Mouse (Mus musculus) lung, postnatal 0 days (tissue): ENCODE measurements around the gene Plcb1. TPM values are rescaled to one million over a fixed set of nuclear protein-coding genes. Genes with fewer than 3 reads are reported as not detected.
"Not testable (repeated sequence)": the region's sequence is repeated elsewhere in the genome, so short reads cannot be mapped to it uniquely, and the experiment has no call there.

ENCODE experiments used
- ATAC-seq: fragments of 200-750 bp; cut with Nextera tagmentation; 2 replicates; pipeline ENCODE4 v1.8.0; 2017; ENCODE audit warnings: moderate library complexity
- DNase-seq: peaks from one replicate; pipeline ENCODE4 v3.0.0-alpha.2; 2016; ENCODE audit warnings: low spot score
- H3K27ac ChIP-seq: fragments of 300-500 bp; sonication (generic); 2 replicates; pipeline ENCODE4 v1.5.1; 2014; ENCODE audit warnings: antibody characterized with exemption, mild to moderate bottlenecking, low read length, mixed read lengths
- H3K27me3 ChIP-seq: fragments of 300-500 bp; sonication (generic); replicated peaks from 2 replicates; pipeline ENCODE4 v1.6.1; 2014; ENCODE audit warnings: low read length, mixed read lengths; ENCODE audit not compliant: insufficient read depth
- H3K36me3 ChIP-seq: fragments of 300-500 bp; sonication (generic); 2 replicates; pipeline ENCODE4 v1.6.1; 2014; ENCODE audit warnings: low read length, mixed read lengths; ENCODE audit not compliant: insufficient read depth
- H3K4me1 ChIP-seq: fragments of 300-500 bp; sonication (generic); 2 replicates; pipeline ENCODE4 v1.6.1; 2014; ENCODE audit warnings: antibody characterized with exemption, low read depth, low read length, mixed read lengths; ENCODE audit not compliant: insufficient read depth
- H3K4me2 ChIP-seq: fragments of 300-500 bp; sonication (generic); replicated peaks from 2 replicates; pipeline ENCODE4 v1.6.1; 2014; ENCODE audit warnings: low read depth, mild to moderate bottlenecking, low read length, moderate library complexity, mixed read lengths
- H3K4me3 ChIP-seq: fragments of 300-500 bp; sonication (generic); 2 replicates; pipeline ENCODE4 v1.5.1; 2014; ENCODE audit warnings: low read depth, low read length
- H3K9ac ChIP-seq: fragments of 300-500 bp; sonication (generic); replicated peaks from 2 replicates; pipeline ENCODE4 v1.6.1; 2014; ENCODE audit warnings: low read depth, mild to moderate bottlenecking
- H3K9me3 ChIP-seq: fragments of 300-500 bp; sonication (generic); 2 replicates; pipeline ENCODE4 v1.6.1; 2016; ENCODE audit warnings: low read length, mixed read lengths
- CTCF ChIP-seq: IDR thresholded peaks from 2 replicates; pipeline ENCODE4 v1.5.1; 2016; ENCODE audit warnings: antibody characterized with exemption, mild to moderate bottlenecking
- EP300 ChIP-seq: IDR thresholded peaks from 2 replicates; pipeline ENCODE4 v1.6.1; 2016; ENCODE audit warnings: antibody characterized with exemption, mild to moderate bottlenecking, control low read depth
- WGBS: fragments of 180-500 bp; shearing (Covaris S2); extraction: QIAGEN DNeasy Blood & Tissue Kit; methylation state at CpG from one replicate; pipeline ENCODE4 v1.1.7; 2014; 5-methylcytosine and 5-hydroxymethylcytosine counted together
- polyA plus RNA-seq: library from polyadenylated mRNA; unstranded; fragments of >200 nt; fragmentation: Nextera tagmentation; extraction: Ambion mirVana; gene quantifications from 2 replicates; pipeline ENCODE4 v1.2.1, GENCODE M21; 2015

Gene Plcb1
- polyA plus RNA-seq, 1 experiment from 2014 or later = 8.7 TPM

DNA sequence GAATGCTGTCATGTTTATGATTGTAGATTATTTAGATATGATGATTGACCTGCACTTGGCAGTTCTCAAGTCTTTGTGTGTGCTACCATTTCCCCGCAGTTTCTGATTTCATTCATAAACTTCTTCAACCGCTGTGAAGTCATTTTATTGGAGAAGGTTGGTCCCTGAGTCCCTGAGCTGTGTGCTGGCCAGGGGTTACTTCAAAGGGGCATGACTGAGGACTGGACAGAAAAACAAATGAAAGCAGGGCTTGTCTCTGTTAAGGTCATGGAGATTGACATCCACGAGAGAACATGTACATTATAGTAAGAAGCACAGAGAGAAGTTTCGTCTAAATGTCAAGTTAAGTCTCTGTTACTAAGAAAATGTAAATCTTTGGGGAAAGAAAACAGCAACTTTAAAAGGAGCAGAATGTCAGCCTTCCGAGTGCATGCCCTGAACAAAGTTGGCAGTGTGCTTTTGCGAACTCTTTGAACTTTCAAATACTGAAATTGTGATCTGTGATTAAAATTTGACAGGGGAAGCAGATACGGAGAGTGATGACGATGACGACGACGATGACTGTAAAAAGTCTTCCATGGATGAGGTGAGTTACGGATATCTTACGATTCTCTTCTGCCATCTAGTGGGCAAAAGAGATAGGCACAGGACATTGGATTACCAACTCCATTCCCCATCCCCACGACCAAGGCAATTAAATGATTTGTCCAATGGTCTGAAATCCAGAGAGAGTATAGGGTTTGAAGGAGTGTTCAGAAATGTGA is 544.1 kb downstream of the Plcb1 start:
- 5% methylated on average over 14 of the region's 14 CpGs for WGBS
- Histone ChIP-seq H3K9me3 (no peaks in the 10 kb centered on the region), H3K9ac (no peak overlapping the region), H3K27me3 (no peaks in the 10 kb centered on the region), H3K4me2 (no peak overlapping the region; the same call in 1 of the 2 replicates), H3K4me3 (no peak overlapping the region), H3K36me3 (no peaks in the 10 kb centered on the region), H3K4me1 (no peaks in the 10 kb centered on the region), H3K27ac (no peak overlapping the region)
- ATAC-seq (peak; percentile 43; the same call in 1 of the 2 replicates), DNase-seq (peak; percentile 75)
- peak; percentile 90 for TF ChIP-seq CTCF
- no peak for TF ChIP-seq EP300

DNA sequence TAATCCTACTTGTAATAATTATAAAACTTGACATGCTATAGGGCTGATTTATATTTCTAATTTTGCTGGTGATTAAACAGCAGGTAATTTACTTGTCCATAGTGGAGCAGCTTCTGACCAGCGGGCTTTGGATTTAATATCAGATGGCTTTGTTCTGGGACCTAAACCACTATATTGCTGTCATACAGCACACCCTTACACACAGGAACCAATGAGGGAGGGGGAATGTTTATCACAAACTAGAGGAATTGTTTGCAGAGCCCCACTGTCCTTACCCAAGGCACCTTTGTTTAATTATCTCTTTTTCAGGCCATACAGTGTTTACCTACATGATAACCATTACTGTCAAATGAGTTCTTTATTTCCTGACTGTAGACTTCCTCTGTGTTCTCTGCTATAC is 546.0 kb downstream of the Plcb1 start:
- no peak overlapping the region for H3K9ac ChIP-seq
- H3K9me3 ChIP-seq = no peaks in the 10 kb centered on the region
- no peak for ATAC-seq
- DNase-seq = no peak
- no peak overlapping the region for H3K4me3 ChIP-seq
- WGBS = 97% methylated on average over 1 of the region's 1 CpGs
- H3K27me3 ChIP-seq = no peaks in the 10 kb centered on the region
- TF ChIP-seq EP300 = no peak
- no peak for TF ChIP-seq CTCF
- no peaks in the 10 kb centered on the region for H3K4me1 ChIP-seq
- H3K27ac ChIP-seq = no peak overlapping the region
- H3K36me3 ChIP-seq = no peaks in the 10 kb centered on the region
- H3K4me2 ChIP-seq = no peak overlapping the region

DNA sequence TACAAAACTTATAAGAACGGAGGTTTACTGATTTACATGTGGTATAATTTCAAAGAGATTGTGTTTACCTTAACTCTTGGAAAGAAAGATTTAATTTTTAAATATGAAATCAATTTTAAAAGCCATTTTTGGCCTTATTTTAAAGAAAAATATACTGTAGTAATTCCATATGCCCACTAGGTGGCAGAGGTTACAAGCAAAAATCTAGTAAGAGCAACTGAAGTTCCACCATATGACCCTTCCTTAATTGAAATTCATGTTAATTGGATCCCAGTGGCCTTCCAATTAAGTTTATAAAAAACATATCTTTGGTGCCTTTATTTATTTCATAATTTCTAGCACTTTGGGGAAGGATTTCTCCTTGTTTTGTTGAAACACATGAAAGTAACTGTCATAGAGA is 570.4 kb downstream of the Plcb1 start:
- H3K4me3 ChIP-seq = no peak overlapping the region
- 18% methylated on average over 1 of the region's 1 CpGs for WGBS
- no peak overlapping the region for H3K27ac ChIP-seq
- H3K4me2 ChIP-seq = no peak overlapping the region
- H3K27me3 ChIP-seq = no peaks in the 10 kb centered on the region
- H3K9me3 ChIP-seq = no peaks in the 10 kb centered on the region
- ATAC-seq = no peak
- no peaks in the 10 kb centered on the region for H3K4me1 ChIP-seq
- no peaks in the 10 kb centered on the region for H3K36me3 ChIP-seq
- peak; percentile 60 for TF ChIP-seq CTCF
- TF ChIP-seq EP300 = no peak
- no peak overlapping the region for H3K9ac ChIP-seq
- peak; percentile 65 for DNase-seq

DNA sequence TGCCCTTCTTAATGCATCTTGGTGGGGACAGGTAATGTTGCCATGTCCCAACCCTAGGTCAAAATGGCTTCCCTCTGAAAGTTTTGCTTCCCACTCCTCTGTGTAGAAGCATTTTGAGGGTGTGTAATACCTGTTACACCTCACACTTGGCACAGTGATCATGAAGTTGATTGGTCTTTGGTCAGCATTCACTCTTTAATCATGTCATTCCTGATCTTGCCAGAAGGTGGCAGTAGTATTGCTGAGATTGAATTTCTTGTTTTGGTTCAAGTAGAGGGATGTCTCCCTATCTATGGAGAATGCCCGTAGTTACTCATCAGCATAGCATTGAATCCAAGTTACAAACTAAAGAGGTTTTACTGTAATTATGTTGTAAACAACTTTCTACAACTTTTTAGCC is 575.9 kb downstream of the Plcb1 start:
- H3K4me3 ChIP-seq = no peak overlapping the region
- H3K36me3 ChIP-seq = no peaks in the 10 kb centered on the region
- H3K4me2 ChIP-seq = no peak overlapping the region
- ATAC-seq = no peak
- no peaks in the 10 kb centered on the region for H3K27me3 ChIP-seq
- H3K27ac ChIP-seq = no peak overlapping the region
- 4% methylated on average over 1 of the region's 1 CpGs for WGBS
- TF ChIP-seq CTCF (peak; percentile 82), EP300 (no peak)
- no peak overlapping the region for H3K9ac ChIP-seq
- no peaks in the 10 kb centered on the region for H3K4me1 ChIP-seq
- no peaks in the 10 kb centered on the region for H3K9me3 ChIP-seq
- peak; percentile 63 for DNase-seq

DNA sequence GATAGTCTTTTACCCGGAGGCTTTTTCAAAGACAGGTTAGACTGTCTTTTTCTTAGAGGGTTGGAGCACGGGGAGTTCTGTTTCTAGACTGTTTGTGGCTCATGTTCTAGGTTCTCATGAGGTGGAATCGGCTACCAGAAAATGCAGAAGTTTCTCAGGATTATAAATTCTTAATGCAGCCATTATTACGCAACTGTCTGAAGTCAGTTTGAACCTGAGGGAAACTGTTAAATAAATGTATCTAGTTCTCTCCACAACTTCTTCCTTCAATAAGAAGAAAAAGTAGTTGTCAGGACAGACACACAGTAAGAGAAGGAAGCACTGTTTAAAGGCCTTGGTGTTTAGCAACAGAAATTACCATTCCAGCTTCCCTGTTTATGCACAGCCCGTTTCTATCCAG is 577.1 kb downstream of the Plcb1 start:
- Histone ChIP-seq H3K4me2 (no peak overlapping the region), H3K9me3 (no peaks in the 10 kb centered on the region), H3K27me3 (no peaks in the 10 kb centered on the region), H3K4me3 (no peak overlapping the region), H3K36me3 (no peaks in the 10 kb centered on the region), H3K9ac (no peak overlapping the region), H3K4me1 (no peaks in the 10 kb centered on the region), H3K27ac (no peak overlapping the region)
- ATAC-seq = no peak
- WGBS = 80% methylated on average over 5 of the region's 5 CpGs
- no peak for DNase-seq
- TF ChIP-seq CTCF (no peak), EP300 (no peak)

DNA sequence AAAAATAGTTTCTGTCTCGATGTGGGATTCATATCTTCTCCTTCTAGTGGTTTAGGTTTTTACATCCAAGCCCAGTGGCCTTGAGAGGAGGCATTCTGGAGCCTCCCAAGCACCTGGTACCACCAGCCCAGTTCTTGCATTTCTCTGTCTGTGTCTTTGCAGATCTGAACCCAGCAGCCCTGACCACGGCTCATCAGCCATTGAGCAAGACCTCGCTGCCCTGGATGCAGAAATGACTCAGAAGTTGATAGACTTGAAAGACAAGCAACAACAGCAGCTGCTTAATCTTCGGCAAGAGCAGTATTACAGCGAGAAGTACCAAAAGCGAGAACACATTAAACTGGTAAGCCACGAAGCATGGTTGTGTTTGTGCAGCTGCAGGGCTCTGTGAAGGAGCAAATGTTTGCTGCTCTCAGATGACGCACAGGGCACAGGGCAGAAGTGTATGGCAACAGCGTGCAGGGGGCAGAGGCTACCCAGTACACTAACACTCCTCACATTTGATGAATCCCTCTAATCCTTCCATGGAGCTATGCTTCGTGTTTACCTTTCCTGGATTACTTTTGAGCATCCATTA is 584.5 kb downstream of the Plcb1 start:
- 37% methylated on average over 10 of the region's 10 CpGs for WGBS
- no peaks in the 10 kb centered on the region for H3K4me1 ChIP-seq
- no peak for ATAC-seq
- H3K9me3 ChIP-seq = no peaks in the 10 kb centered on the region
- H3K9ac ChIP-seq = no peak overlapping the region
- no peaks in the 10 kb centered on the region for H3K27me3 ChIP-seq
- H3K4me2 ChIP-seq = no peak overlapping the region
- no peaks in the 10 kb centered on the region for H3K36me3 ChIP-seq
- peak; percentile 24 for DNase-seq
- H3K4me3 ChIP-seq = no peak overlapping the region
- no peak overlapping the region for H3K27ac ChIP-seq
- no peak for TF ChIP-seq EP300
- TF ChIP-seq CTCF = no peak

DNA sequence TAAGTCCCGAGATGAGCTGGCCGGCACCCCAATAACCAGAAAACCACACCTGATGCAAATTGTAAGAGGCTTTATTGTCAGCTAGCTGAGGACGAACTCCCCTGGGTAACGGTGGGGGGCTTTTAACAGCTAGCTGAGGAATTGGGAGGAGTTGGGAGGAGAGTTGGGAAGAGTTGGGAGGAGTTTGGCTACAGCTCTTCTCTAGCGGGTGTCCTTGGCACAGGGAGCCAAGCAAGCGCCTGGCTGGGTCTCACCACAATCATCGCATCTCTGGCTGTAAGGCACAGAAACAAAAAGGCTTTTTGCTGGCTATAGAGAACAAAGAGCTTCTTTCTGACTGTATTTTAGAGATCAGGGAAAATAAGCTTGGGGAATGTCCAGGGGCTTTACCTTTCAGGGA is 594.9 kb downstream of the Plcb1 start:
- WGBS = 46% methylated on average over 7 of the region's 7 CpGs
- H3K27ac ChIP-seq, H3K9ac ChIP-seq, H3K4me3 ChIP-seq, H3K9me3 ChIP-seq, ATAC-seq, H3K36me3 ChIP-seq, DNase-seq, H3K4me1 ChIP-seq, H3K27me3 ChIP-seq, H3K4me2 ChIP-seq: not testable (repeated sequence)
